Mouse (Mus musculus) CH12.LX (cell line): ENCODE results near the gene Akr1b8. TPM values are rescaled to one million over a fixed set of nuclear protein-coding genes. Genes with fewer than 3 reads are reported as not detected.

Experiments
- DNase-seq: peaks from one replicate; pipeline ENCODE4 v3.0.0-alpha.2; 2013; ENCODE audit errors: extremely low read depth
- H3K27ac ChIP-seq: 2 replicates; pipeline ENCODE4 v1.5.1; 2012; ENCODE audit warnings: low read depth, mild to moderate bottlenecking, control low read depth, moderate library complexity; ENCODE audit not compliant: insufficient read depth
- H3K27me3 ChIP-seq: replicated peaks from 2 replicates; pipeline ENCODE3; 2012; ENCODE audit warnings: inconsistent platforms
- H3K36me3 ChIP-seq, 2 experiments: replicated peaks in 1 of 2; 2 replicates each; pipeline versions ENCODE3 to v1.6.1; 2012; ENCODE audit warnings: inconsistent platforms in 1 of 2, low read length in 1 of 2, mild to moderate bottlenecking in 1 of 2, mixed read lengths in 1 of 2, moderate library complexity in 1 of 2; ENCODE audit not compliant: control insufficient read depth in 1 of 2, insufficient read depth in 1 of 2
- H3K4me1 ChIP-seq, 2 experiments: 2 replicates each; pipeline ENCODE4 v1.6.1; 2012; ENCODE audit warnings: inconsistent platforms in 1 of 2, moderate library complexity in 1 of 2; ENCODE audit not compliant: insufficient read depth in 2 of 2, control insufficient read depth in 1 of 2
- H3K4me2 ChIP-seq: 2 replicates; pipeline ENCODE4 v1.6.1; 2012; ENCODE audit warnings: low read depth, mild to moderate bottlenecking, control low read depth; ENCODE audit not compliant: poor library complexity, insufficient read depth, severe bottlenecking
- H3K4me3 ChIP-seq, 3 experiments: fragments of 150-350 bp in 1 of 3; sonication (generic) in 1 of 3; replicated peaks in 1 of 3; 2 replicates each; pipeline versions ENCODE3 to v1.5.1; 2011 to 2012; ENCODE audit warnings: low read depth in 2 of 3, low read length in 2 of 3, mild to moderate bottlenecking in 2 of 3, moderate library complexity in 2 of 3, control low read depth in 1 of 3, improper control_type of control experiment in 1 of 3, inconsistent platforms in 1 of 3, mixed read lengths in 1 of 3; ENCODE audit not compliant: poor library complexity in 1 of 3
- H3K79me2 ChIP-seq: replicated peaks from 2 replicates; pipeline ENCODE4 v1.6.1; 2012; ENCODE audit warnings: mild to moderate bottlenecking, moderate library complexity; ENCODE audit not compliant: control insufficient read depth, poor library complexity, insufficient read depth, severe bottlenecking; ENCODE audit errors: extremely low read depth
- H3K9ac ChIP-seq: 2 replicates; pipeline ENCODE4 v1.6.1; 2012; ENCODE audit warnings: low read depth, mild to moderate bottlenecking, control low read depth, moderate library complexity; ENCODE audit not compliant: insufficient read depth
- H3K9me3 ChIP-seq: replicated peaks from 2 replicates; pipeline ENCODE3; 2012; ENCODE audit warnings: low read length, inconsistent platforms, mixed read lengths
- CHD1 ChIP-seq: IDR thresholded peaks from 2 replicates; pipeline ENCODE4 v1.6.1; 2012; ENCODE audit warnings: low read depth, low read length, improper control_type of control experiment, inconsistent platforms
- CHD2 ChIP-seq: IDR thresholded peaks from 2 replicates; pipeline ENCODE4 v1.6.1; 2011; ENCODE audit warnings: low read length, improper control_type of control experiment
- CTCF ChIP-seq, 2 experiments: IDR thresholded peaks in 1 of 2; conservative IDR thresholded peaks in 1 of 2; 2 replicates each; pipeline ENCODE4 v1.5.1; 2011 to 2012; ENCODE audit warnings: low read depth in 2 of 2, low read length in 2 of 2, improper control_type of control experiment in 1 of 2, inconsistent platforms in 1 of 2, mild to moderate bottlenecking in 1 of 2, moderate library complexity in 1 of 2
- E2F4 ChIP-seq: IDR thresholded peaks from 2 replicates; pipeline ENCODE4 v1.6.1; 2011; ENCODE audit warnings: low read depth, low read length, improper control_type of control experiment; ENCODE audit not compliant: insufficient replicate concordance
- ELF1 ChIP-seq: IDR thresholded peaks from 2 replicates; pipeline ENCODE4 v1.6.1; 2014; ENCODE audit warnings: low read depth, mild to moderate bottlenecking, inconsistent platforms, low read length, improper control_type of control experiment
- EP300 ChIP-seq: IDR thresholded peaks from 2 replicates; pipeline ENCODE4 v1.6.1; 2011; ENCODE audit warnings: low read length, improper control_type of control experiment
- ETS1 ChIP-seq: conservative IDR thresholded peaks from 2 replicates; pipeline ENCODE4 v1.6.1; 2012; ENCODE audit warnings: low read depth, mild to moderate bottlenecking, inconsistent platforms, low read length, improper control_type of control experiment, moderate library complexity
- GABPA ChIP-seq: IDR thresholded peaks from 2 replicates; pipeline ENCODE4 v1.6.1; 2012; ENCODE audit warnings: low read depth, low read length, improper control_type of control experiment, inconsistent platforms; ENCODE audit not compliant: insufficient replicate concordance
- HCFC1 ChIP-seq: IDR thresholded peaks from 2 replicates; pipeline ENCODE4 v1.6.1; 2012; ENCODE audit warnings: low read depth, mild to moderate bottlenecking, inconsistent platforms, low read length, improper control_type of control experiment
- IRF4 ChIP-seq: IDR thresholded peaks from 2 replicates; pipeline ENCODE4 v1.6.1; 2014; ENCODE audit warnings: low read depth, mild to moderate bottlenecking, inconsistent platforms, low read length, improper control_type of control experiment
- JUN ChIP-seq: IDR thresholded peaks from 2 replicates; pipeline ENCODE4 v1.6.1; 2011; ENCODE audit warnings: low read depth, mild to moderate bottlenecking, low read length, improper control_type of control experiment, moderate library complexity; ENCODE audit not compliant: insufficient read depth
- MAFK ChIP-seq: IDR thresholded peaks from 2 replicates; pipeline ENCODE4 v1.6.1; 2011; ENCODE audit warnings: low read length, improper control_type of control experiment; ENCODE audit not compliant: insufficient replicate concordance
- MAZ ChIP-seq: IDR thresholded peaks from 2 replicates; pipeline ENCODE4 v1.6.1; 2012; ENCODE audit warnings: low read depth, mild to moderate bottlenecking, inconsistent platforms, low read length, improper control_type of control experiment, moderate library complexity
- NELFE ChIP-seq: IDR thresholded peaks from 2 replicates; pipeline ENCODE4 v1.6.1; 2011; ENCODE audit warnings: low read depth, low read length, improper control_type of control experiment
- NRF1 ChIP-seq: IDR thresholded peaks from 2 replicates; pipeline ENCODE4 v1.6.1; 2014; ENCODE audit warnings: low read depth, mild to moderate bottlenecking, inconsistent platforms, low read length, improper control_type of control experiment, moderate library complexity
- PAX5 ChIP-seq: IDR thresholded peaks from 2 replicates; pipeline ENCODE4 v1.6.1; 2012; ENCODE audit warnings: low read length, inconsistent platforms, mixed read lengths
- POLR2A ChIP-seq: IDR thresholded peaks from 2 replicates; pipeline ENCODE4 v1.6.1; 2011; ENCODE audit warnings: low read depth, mild to moderate bottlenecking, improper control_type of control experiment, low read length
- POLR2AphosphoS2 ChIP-seq: IDR thresholded peaks from 2 replicates; pipeline ENCODE4 v1.6.1; 2011; ENCODE audit warnings: low read depth, low read length, improper control_type of control experiment
- RAD21 ChIP-seq: IDR thresholded peaks from 2 replicates; pipeline ENCODE4 v1.6.1; 2011; ENCODE audit warnings: low read depth, mild to moderate bottlenecking, low read length, improper control_type of control experiment, moderate library complexity
- RCOR1 ChIP-seq: conservative IDR thresholded peaks from 2 replicates; pipeline ENCODE4 v1.6.1; 2012; ENCODE audit warnings: low read depth, mild to moderate bottlenecking, inconsistent platforms, low read length, improper control_type of control experiment
- SMC3 ChIP-seq: IDR thresholded peaks from 2 replicates; pipeline ENCODE4 v1.6.1; 2011; ENCODE audit warnings: low read depth, low read length, improper control_type of control experiment
- TBP ChIP-seq: conservative IDR thresholded peaks from 2 replicates; pipeline ENCODE4 v1.6.1; 2011; ENCODE audit warnings: low read depth, low read length, improper control_type of control experiment
- TCF12 ChIP-seq: IDR thresholded peaks from 2 replicates; pipeline ENCODE4 v1.6.1; 2014; ENCODE audit warnings: low read depth, mild to moderate bottlenecking, inconsistent platforms, low read length, improper control_type of control experiment
- USF2 ChIP-seq: conservative IDR thresholded peaks from 2 replicates; pipeline ENCODE4 v1.6.1; 2011; ENCODE audit warnings: low read depth, low read length, improper control_type of control experiment
- ZC3H11A ChIP-seq: IDR thresholded peaks from 2 replicates; pipeline ENCODE4 v1.6.1; 2012; ENCODE audit warnings: low read depth, mild to moderate bottlenecking, inconsistent platforms, low read length, improper control_type of control experiment
- ZKSCAN1 ChIP-seq: IDR thresholded peaks from 2 replicates; pipeline ENCODE4 v1.6.1; 2012; ENCODE audit warnings: low read depth, inconsistent platforms, low read length, improper control_type of control experiment, borderline replicate concordance
- ZMIZ1 ChIP-seq: IDR thresholded peaks from 2 replicates; pipeline ENCODE4 v1.6.1; 2012; ENCODE audit warnings: low read depth, mild to moderate bottlenecking, inconsistent platforms, low read length, improper control_type of control experiment
- ZNF384 ChIP-seq: IDR thresholded peaks from 2 replicates; pipeline ENCODE4 v1.6.1; 2012; ENCODE audit warnings: low read depth, low read length, improper control_type of control experiment, inconsistent platforms
- dilution Hi-C: fragments of 300-500 bp; cut with MboI; formaldehyde crosslinking; loops from 2 replicates; pipeline ENCODE4 v1.14.3; 2020; ENCODE audit warnings: low sequenced_read_pairs; ENCODE audit not compliant: extremely low pct_unique_long_range_greater_than_20kb, extremely low pct_ligation_motif_present
- in situ Hi-C: fragments of 300-500 bp; cut with MboI; formaldehyde crosslinking; loops from 3 replicates; pipeline ENCODE4 v1.14.3; 2019; ENCODE audit warnings: low sequenced_read_pairs, low pct_ligation_motif_present, low pct_unique_long_range_greater_than_20kb, mixed read lengths
- polyA plus RNA-seq: library from polyadenylated mRNA; unstranded; fragments of >175 nt; gene quantifications from 2 replicates; pipeline ENCODE4 v1.2.1, GENCODE M21; 2012; ENCODE audit warnings: low read depth; ENCODE audit not compliant: insufficient read length
- total RNA-seq, 2 experiments: library from RNA; depleted of rRNA; stranded (reverse); fragments of 300-350 nt in 1 of 2; fragments of >200 nt in 1 of 2; gene quantifications; 2 replicates each; pipeline ENCODE4 v1.2.3; 2012 to 2014

Gene Akr1b8
- total and polyA plus RNA-seq, 3 experiments = 0.21 TPM; not detected in 2

GRCm38 (mm10) chr6:34313921-34314320, 40.0 kb upstream of the Akr1b8 start:
- in situ Hi-C loops (loop anchor here (5.0 kb wide), 1 partner anchor 33 kb away; no protein-coding TSS in a partner anchor), dilution Hi-C loops (no loop called here)
- no peak overlapping the region for H3K27ac ChIP-seq
- no peaks in the 10 kb centered on the region for H3K27me3 ChIP-seq
- H3K9ac ChIP-seq = no peak overlapping the region
- H3K4me2 ChIP-seq = no peak overlapping the region
- no peak for DNase-seq
- H3K4me3 ChIP-seq = no peak overlapping the region
- peaks cover 37 to 69% of the 10 kb centered on the region in 2 experiments for H3K36me3 ChIP-seq
- peaks cover 7 to 37% of the 10 kb centered on the region in 2 experiments; a peak in 3 of 4 replicates for H3K4me1 ChIP-seq
- no peak for TF ChIP-seq HCFC1
- TF ChIP-seq RCOR1 = no peak
- no peak for TF ChIP-seq USF2
- no peak for TF ChIP-seq CTCF (conservative IDR thresholded peaks at IDR 0.05 in 1 of 2, IDR thresholded peaks at IDR 0.05 in 1 of 2; ENCODE audit: low read depth in 2 of 2, low read length in 2 of 2)
- no peak for TF ChIP-seq EP300
- TF ChIP-seq CHD2 = no peak
- TF ChIP-seq SMC3 = no peak
- TF ChIP-seq GABPA = no peak
- TF ChIP-seq IRF4 = no peak
- TF ChIP-seq RAD21 = no peak
- no peak for TF ChIP-seq MAZ
- no peak for TF ChIP-seq POLR2AphosphoS2
- no peak for TF ChIP-seq ZKSCAN1
- no peak for TF ChIP-seq NELFE
- peaks cover 44% of the 10 kb centered on the region for H3K79me2 ChIP-seq
- no peaks in the 10 kb centered on the region for H3K9me3 ChIP-seq

- Histone ChIP-seq H3K4me2 (peak within 1 kb of the TSS; percentile 88), H3K9me3 (peaks cover 3% of the 10 kb centered on the region), H3K27me3 (no peaks in the 10 kb centered on the region), H3K27ac (peak within 1 kb of the TSS; percentile 35; the same call in 1 of the 2 replicates), H3K4me1 (peaks cover 7 to 41% of the 10 kb centered on the region in 2 experiments; a peak in 3 of 4 replicates), H3K79me2 (peaks cover 44% of the 10 kb centered on the region), H3K4me3 (peak within 1 kb of the TSS; percentile 65 to 97 (median 91)), H3K36me3 (peaks cover 6 to 37% of the 10 kb centered on the region in 2 experiments), H3K9ac (peak within 1 kb of the TSS; percentile 94)
- in situ Hi-C loops (no loop called here), dilution Hi-C loops (no loop called here)
- DNase-seq = peak; percentile 97
- TF ChIP-seq CHD2 = peak; percentile 45; the same call in 1 of the 2 replicates
- no peak for TF ChIP-seq SMC3
- TF ChIP-seq ELF1 = peak; percentile 83
- no peak for TF ChIP-seq MAFK
- TF ChIP-seq NELFE = peak; percentile 83
- TF ChIP-seq POLR2A = peak; percentile 95
- no peak; the same call in none of the 2 replicates for TF ChIP-seq TCF12
- TF ChIP-seq ZNF384 = no peak
- TF ChIP-seq USF2 = peak; percentile 45
- TF ChIP-seq RAD21 = peak; percentile 1; the same call in 1 of the 2 replicates
- peak; percentile 90 for TF ChIP-seq ZMIZ1
- TF ChIP-seq MAZ = 0 out of 2 replicates have a peak, but pooled peaks have one; percentile 14
- no peak for TF ChIP-seq GABPA
- TF ChIP-seq ZKSCAN1 = no peak
- TF ChIP-seq POLR2AphosphoS2 = peak; percentile 89; the same call in 1 of the 2 replicates
- no peak for TF ChIP-seq PAX5
- peak; percentile 37; the same call in 1 of the 2 replicates for TF ChIP-seq NRF1
- TF ChIP-seq ETS1 = peak; percentile 87
- TF ChIP-seq CTCF (conservative IDR thresholded peaks at IDR 0.05 in 1 of 2, IDR thresholded peaks at IDR 0.05 in 1 of 2; ENCODE audit: low read depth in 2 of 2, low read length in 2 of 2) = peak in 1 of 2 experiments; percentile 54; a peak in 2 of 4 replicates
- no peak for TF ChIP-seq ZC3H11A
- TF ChIP-seq CHD1 = no peak; the same call in 1 of the 2 replicates
- TF ChIP-seq JUN = no peak
- peak; percentile 94 for TF ChIP-seq TBP
- TF ChIP-seq E2F4 = no peak
These were observed 36.8 kb upstream of the Akr1b8 start, which contains the start of gene Akr1b3 for GRCm38 (mm10) chr6:34316854-34317771. Gene Akr1b3 (minus strand): TSS chr6:34317478.
